Mouse (Mus musculus): ENCODE measurements around the gene Mex3a. TPM values are rescaled to one million over a fixed set of nuclear protein-coding genes. Genes with fewer than 3 reads are reported as not detected.

Mex3a gene
- polyA plus RNA-seq, 1 experiment from 2014 or later: 26.3 TPM

DNA sequence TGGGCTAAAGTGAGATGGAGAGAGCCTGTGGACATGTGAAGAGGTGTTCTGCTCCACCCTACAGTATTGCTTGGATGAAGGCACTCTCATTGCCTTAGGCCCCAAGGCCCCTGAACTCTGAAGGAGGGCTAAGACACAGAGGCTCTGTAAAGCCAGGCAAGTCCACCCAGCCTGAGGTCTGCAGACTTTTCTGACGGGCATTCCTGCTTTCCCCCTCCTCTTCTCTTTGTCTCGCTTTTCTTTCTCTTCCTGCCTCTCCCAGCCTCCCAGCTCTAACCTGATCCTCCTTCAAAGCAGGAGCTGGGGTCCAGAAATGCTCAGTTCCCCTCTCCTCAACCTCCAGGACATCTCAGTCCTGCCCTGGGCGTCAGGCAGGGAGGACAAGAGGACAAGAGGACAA is 2.8 kb downstream of the Mex3a start:
- H3K4me2 ChIP-seq (replicated peaks; ENCODE audit: low read depth, low read length): peak overlapping the region; percentile 74

DNA sequence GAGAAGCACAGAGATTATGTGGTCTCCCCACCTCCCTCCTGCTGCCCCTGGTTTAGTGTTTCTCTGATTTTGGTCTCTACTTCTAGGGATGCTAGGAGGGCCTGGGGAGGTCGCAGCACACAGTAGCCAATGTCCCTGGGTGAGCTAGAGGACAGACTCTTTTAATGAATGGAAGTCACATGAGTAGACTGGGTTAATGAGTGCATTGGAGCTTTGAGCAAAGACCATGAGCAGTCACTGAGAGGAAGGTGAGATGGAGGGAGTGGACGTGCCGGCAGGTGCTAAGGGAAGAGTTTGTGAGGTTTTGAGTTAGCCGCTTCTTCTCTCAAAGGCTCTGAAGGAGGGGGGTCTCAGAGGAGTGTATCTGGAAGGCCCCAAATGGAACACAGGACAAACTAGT is 3.3 kb downstream of the Mex3a start:
- H3K27ac ChIP-seq (ENCODE audit: low read length): no peak overlapping the region
- H3K9ac ChIP-seq (replicated peaks; ENCODE audit: low read depth, low read length): no peak overlapping the region; the same call in 1 of the 2 replicates
- peaks cover 39% of the 10 kb centered on the region for H3K36me3 ChIP-seq (ENCODE audit: control insufficient read depth, insufficient read depth, low read length)
- H3K4me3 ChIP-seq (ENCODE audit: low read depth, low read length): peak overlapping the region; percentile 67; the same call in 1 of the 2 replicates
- WGBS: 46% methylated on average over 4 of the region's 4 CpGs
- peak overlapping the region; percentile 74 for H3K4me2 ChIP-seq (replicated peaks; ENCODE audit: low read depth, low read length)
- H3K27me3 ChIP-seq (ENCODE audit: control insufficient read depth, insufficient read depth, low read length): no peaks in the 10 kb centered on the region
- no peak for ATAC-seq (ENCODE audit: insufficient number of reproducible peaks, insufficient read depth, low FRiP score, low read depth)
- peaks cover 53% of the 10 kb centered on the region for H3K4me1 ChIP-seq (ENCODE audit: control insufficient read depth, insufficient read depth, low read length)
- no peaks in the 10 kb centered on the region for H3K9me3 ChIP-seq (ENCODE audit: control insufficient read depth, low read depth, low read length)

More for the DNA sequence above, 2.8 kb downstream of the Mex3a start:
- H3K9me3 ChIP-seq (ENCODE audit: control insufficient read depth, low read depth, low read length): no peaks in the 10 kb centered on the region
- H3K4me3 ChIP-seq (ENCODE audit: low read depth, low read length): peak overlapping the region; percentile 67; the same call in 1 of the 2 replicates
- H3K27ac ChIP-seq (ENCODE audit: low read length): no peak overlapping the region
- H3K9ac ChIP-seq (replicated peaks; ENCODE audit: low read depth, low read length): no peak overlapping the region; the same call in 1 of the 2 replicates
- no peak for ATAC-seq (ENCODE audit: insufficient number of reproducible peaks, insufficient read depth, low FRiP score, low read depth)
- H3K27me3 ChIP-seq (ENCODE audit: control insufficient read depth, insufficient read depth, low read length): no peaks in the 10 kb centered on the region
- WGBS: 11% methylated on average over 3 of the region's 3 CpGs
- peaks cover 34% of the 10 kb centered on the region for H3K36me3 ChIP-seq (ENCODE audit: control insufficient read depth, insufficient read depth, low read length)
- peaks cover 56% of the 10 kb centered on the region for H3K4me1 ChIP-seq (ENCODE audit: control insufficient read depth, insufficient read depth, low read length)

DNA sequence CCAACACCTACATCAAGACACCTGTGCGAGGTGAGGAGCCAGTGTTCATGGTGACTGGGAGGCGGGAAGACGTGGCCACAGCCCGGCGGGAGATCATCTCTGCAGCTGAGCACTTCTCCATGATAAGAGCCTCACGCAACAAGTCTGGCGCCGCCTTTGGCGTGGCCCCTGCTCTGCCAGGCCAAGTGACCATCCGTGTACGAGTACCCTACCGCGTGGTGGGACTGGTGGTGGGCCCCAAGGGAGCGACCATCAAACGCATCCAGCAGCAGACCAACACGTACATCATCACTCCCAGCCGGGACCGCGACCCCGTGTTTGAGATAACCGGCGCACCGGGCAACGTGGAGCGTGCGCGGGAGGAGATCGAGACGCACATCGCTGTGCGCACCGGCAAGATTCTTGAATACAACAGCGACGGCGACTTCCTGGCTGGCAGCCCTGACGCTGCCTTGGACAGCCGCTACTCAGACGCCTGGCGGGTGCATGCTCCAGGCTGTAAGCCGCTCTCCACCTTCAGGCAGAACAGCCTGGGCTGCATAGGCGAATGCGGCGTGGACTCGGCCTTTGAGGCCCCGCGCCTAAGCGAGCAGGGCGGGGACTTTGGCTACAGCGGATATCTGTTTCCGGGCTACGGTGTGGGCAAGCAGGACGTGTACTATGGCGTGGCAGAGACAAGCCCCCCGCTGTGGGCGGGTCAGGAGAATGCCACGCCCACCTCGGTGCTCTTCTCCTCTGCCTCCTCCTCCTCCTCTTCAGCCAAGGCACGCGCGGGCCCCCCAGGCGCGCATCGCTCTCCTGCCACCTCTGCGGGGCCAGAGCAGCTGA is 4.1 kb downstream of the Mex3a start:
- H3K9me3 ChIP-seq (ENCODE audit: control insufficient read depth, low read depth, low read length): no peaks in the 10 kb centered on the region
- peak overlapping the region; percentile 74 for H3K4me2 ChIP-seq (replicated peaks; ENCODE audit: low read depth, low read length)
- 5% methylated on average over 64 of the region's 64 CpGs for WGBS
- H3K4me3 ChIP-seq (ENCODE audit: low read depth, low read length): peak overlapping the region; percentile 6
- peak overlapping the region; percentile 25; the same call in 1 of the 2 replicates for H3K9ac ChIP-seq (replicated peaks; ENCODE audit: low read depth, low read length)
- H3K27ac ChIP-seq (ENCODE audit: low read length): peak overlapping the region; percentile 58
- peak; percentile 34; the same call in 1 of the 2 replicates for ATAC-seq (ENCODE audit: insufficient number of reproducible peaks, insufficient read depth, low FRiP score, low read depth)
- no peaks in the 10 kb centered on the region for H3K27me3 ChIP-seq (ENCODE audit: control insufficient read depth, insufficient read depth, low read length)
- peaks cover 54% of the 10 kb centered on the region for H3K4me1 ChIP-seq (ENCODE audit: control insufficient read depth, insufficient read depth, low read length)
- H3K36me3 ChIP-seq (ENCODE audit: control insufficient read depth, insufficient read depth, low read length): peaks cover 39% of the 10 kb centered on the region

DNA sequence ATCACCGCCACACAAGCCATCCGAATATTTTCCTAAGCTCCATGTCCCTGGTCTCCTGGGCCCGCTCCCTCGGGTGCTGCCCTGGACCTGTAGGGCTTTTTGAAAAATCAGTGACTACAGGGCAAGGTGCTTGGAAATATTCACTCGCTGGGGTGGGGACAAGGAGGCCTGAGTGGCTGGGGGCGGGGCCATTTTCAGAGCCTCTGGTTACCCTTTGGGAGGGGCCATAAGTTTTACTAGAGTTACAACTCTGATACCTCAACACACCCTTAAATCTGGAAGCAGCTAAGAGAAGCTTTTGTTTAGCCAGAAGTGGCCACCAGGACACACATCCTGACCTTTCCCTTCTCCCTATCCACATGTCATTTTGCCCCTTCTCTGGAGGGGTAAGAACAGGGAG is 5.0 kb downstream of the Mex3a start:
- 71% methylated on average over 6 of the region's 6 CpGs for WGBS
- Histone ChIP-seq H3K4me3 (ENCODE audit: low read depth, low read length) (no peak overlapping the region), H3K36me3 (ENCODE audit: control insufficient read depth, insufficient read depth, low read length) (peaks cover 39% of the 10 kb centered on the region), H3K9me3 (ENCODE audit: control insufficient read depth, low read depth, low read length) (no peaks in the 10 kb centered on the region), H3K9ac (replicated peaks; ENCODE audit: low read depth, low read length) (no peak overlapping the region), H3K27me3 (ENCODE audit: control insufficient read depth, insufficient read depth, low read length) (no peaks in the 10 kb centered on the region), H3K27ac (ENCODE audit: low read length) (no peak overlapping the region), H3K4me1 (ENCODE audit: control insufficient read depth, insufficient read depth, low read length) (peaks cover 54% of the 10 kb centered on the region), H3K4me2 (replicated peaks; ENCODE audit: low read depth, low read length) (peak overlapping the region; percentile 74; the same call in 1 of the 2 replicates)
- no peak for ATAC-seq (ENCODE audit: insufficient number of reproducible peaks, insufficient read depth, low FRiP score, low read depth)

DNA sequence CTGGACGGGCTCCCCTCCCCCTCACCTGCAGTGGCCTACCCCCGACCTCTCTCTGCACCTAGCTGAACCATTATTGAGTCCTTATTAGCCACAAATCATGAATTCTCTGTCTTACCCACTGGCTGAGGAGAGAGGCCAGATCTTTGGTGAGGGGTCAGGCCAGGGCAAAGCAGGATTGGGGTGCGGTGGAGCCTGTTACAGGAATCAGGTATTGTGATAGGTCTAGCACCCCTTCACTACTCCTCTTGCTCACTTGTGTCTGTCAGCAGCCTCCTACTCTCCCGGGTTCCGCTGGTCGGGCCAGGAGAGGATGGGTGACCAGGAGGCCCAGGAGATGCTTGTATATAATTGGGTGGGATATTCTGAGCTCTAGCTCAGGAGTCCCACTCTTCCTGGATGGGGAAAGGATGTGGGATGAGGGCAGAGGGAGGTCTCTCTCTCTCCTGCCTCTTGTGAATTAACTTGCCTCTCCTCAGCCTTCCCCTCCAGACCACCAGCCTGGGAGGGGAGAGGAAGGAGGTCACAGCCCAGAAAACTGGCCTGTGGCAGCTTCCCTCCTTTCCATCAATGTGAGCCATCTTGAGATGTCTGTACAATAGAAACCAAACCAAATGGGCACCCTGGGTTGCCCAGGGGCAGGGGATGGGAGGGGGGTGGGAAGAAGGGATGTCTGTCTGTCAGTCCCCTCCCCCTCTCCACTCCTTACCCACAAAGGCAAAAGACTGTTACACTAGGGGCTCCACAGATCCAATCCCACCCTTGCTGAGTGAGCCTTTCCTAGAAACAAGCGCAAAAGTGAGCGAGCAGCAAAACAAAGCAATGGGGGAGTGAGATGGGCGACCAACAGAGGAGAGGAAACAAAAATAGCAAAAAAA is 6.3 kb downstream of the Mex3a start:
- Histone ChIP-seq H3K36me3 (ENCODE audit: control insufficient read depth, insufficient read depth, low read length) (peaks cover 39% of the 10 kb centered on the region), H3K9me3 (ENCODE audit: control insufficient read depth, low read depth, low read length) (no peaks in the 10 kb centered on the region), H3K27ac (ENCODE audit: low read length) (no peak overlapping the region), H3K4me3 (ENCODE audit: low read depth, low read length) (no peak overlapping the region), H3K4me1 (ENCODE audit: control insufficient read depth, insufficient read depth, low read length) (peaks cover 54% of the 10 kb centered on the region), H3K4me2 (replicated peaks; ENCODE audit: low read depth, low read length) (no peak overlapping the region), H3K9ac (replicated peaks; ENCODE audit: low read depth, low read length) (0 out of 2 replicates have a peak overlapping the region, but pooled peaks have one; percentile 7), H3K27me3 (ENCODE audit: control insufficient read depth, insufficient read depth, low read length) (no peaks in the 10 kb centered on the region)
- ATAC-seq (ENCODE audit: insufficient number of reproducible peaks, insufficient read depth, low FRiP score, low read depth): no peak
- WGBS: 50% methylated on average over 9 of the region's 9 CpGs

DNA sequence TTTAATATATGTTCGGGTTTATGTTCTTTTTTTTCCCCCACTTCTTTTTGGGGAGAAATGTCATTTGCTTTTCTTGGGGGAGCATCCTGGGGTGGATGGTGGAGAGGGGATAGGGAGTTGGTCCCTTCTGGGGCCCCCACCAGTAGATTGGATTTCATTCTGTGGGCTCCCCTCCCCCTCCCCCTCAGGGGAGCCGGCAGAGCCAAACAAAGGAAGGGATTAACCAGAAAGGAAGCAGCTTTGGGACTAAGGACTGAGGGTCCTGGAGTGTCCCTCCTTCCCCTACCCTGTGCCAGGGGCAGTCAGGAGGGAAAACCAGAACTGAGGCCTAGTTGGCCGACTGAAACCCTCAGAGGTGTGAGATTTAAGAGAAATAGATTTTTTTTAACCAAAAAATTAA is 7.2 kb downstream of the Mex3a start:
- Histone ChIP-seq H3K27ac (ENCODE audit: low read length) (no peak overlapping the region), H3K27me3 (ENCODE audit: control insufficient read depth, insufficient read depth, low read length) (no peaks in the 10 kb centered on the region), H3K36me3 (ENCODE audit: control insufficient read depth, insufficient read depth, low read length) (peaks cover 39% of the 10 kb centered on the region), H3K4me3 (ENCODE audit: low read depth, low read length) (no peak overlapping the region), H3K4me1 (ENCODE audit: control insufficient read depth, insufficient read depth, low read length) (peaks cover 51% of the 10 kb centered on the region), H3K9me3 (ENCODE audit: control insufficient read depth, low read depth, low read length) (no peaks in the 10 kb centered on the region), H3K4me2 (replicated peaks; ENCODE audit: low read depth, low read length) (no peak overlapping the region), H3K9ac (replicated peaks; ENCODE audit: low read depth, low read length) (no peak overlapping the region; the same call in 1 of the 2 replicates)
- ATAC-seq (ENCODE audit: insufficient number of reproducible peaks, insufficient read depth, low FRiP score, low read depth): no peak
- WGBS: 29% methylated on average over 3 of the region's 3 CpGs

DNA sequence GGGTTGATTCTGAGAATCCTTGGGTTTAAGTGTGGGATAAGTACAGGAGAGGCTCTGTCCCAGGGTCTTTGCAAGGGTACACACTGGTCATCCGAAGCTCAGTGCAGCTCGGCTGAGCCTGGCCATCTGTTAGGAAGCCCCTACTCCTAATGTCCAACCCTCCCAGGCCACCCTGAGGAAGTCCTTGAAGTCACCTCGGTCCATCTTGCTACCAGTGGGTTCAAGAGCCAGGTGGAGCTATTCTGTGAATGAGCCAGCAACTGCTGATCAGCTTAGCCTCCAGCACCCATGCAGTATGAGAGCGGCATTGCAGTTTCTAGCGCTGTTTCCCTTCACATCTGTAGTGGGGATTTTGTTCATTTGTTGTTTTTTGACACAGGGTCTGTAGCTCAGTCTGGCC is 7.9 kb downstream of the Mex3a start:
- Histone ChIP-seq H3K4me2 (replicated peaks; ENCODE audit: low read depth, low read length) (no peak overlapping the region), H3K27me3 (ENCODE audit: control insufficient read depth, insufficient read depth, low read length) (no peaks in the 10 kb centered on the region), H3K9ac (replicated peaks; ENCODE audit: low read depth, low read length) (no peak overlapping the region), H3K9me3 (ENCODE audit: control insufficient read depth, low read depth, low read length) (no peaks in the 10 kb centered on the region), H3K36me3 (ENCODE audit: control insufficient read depth, insufficient read depth, low read length) (peaks cover 39% of the 10 kb centered on the region), H3K4me3 (ENCODE audit: low read depth, low read length) (no peak overlapping the region), H3K27ac (ENCODE audit: low read length) (no peak overlapping the region), H3K4me1 (ENCODE audit: control insufficient read depth, insufficient read depth, low read length) (peaks cover 44% of the 10 kb centered on the region)
- ATAC-seq (ENCODE audit: insufficient number of reproducible peaks, insufficient read depth, low FRiP score, low read depth): no peak
- 69% methylated on average over 5 of the region's 5 CpGs for WGBS

DNA sequence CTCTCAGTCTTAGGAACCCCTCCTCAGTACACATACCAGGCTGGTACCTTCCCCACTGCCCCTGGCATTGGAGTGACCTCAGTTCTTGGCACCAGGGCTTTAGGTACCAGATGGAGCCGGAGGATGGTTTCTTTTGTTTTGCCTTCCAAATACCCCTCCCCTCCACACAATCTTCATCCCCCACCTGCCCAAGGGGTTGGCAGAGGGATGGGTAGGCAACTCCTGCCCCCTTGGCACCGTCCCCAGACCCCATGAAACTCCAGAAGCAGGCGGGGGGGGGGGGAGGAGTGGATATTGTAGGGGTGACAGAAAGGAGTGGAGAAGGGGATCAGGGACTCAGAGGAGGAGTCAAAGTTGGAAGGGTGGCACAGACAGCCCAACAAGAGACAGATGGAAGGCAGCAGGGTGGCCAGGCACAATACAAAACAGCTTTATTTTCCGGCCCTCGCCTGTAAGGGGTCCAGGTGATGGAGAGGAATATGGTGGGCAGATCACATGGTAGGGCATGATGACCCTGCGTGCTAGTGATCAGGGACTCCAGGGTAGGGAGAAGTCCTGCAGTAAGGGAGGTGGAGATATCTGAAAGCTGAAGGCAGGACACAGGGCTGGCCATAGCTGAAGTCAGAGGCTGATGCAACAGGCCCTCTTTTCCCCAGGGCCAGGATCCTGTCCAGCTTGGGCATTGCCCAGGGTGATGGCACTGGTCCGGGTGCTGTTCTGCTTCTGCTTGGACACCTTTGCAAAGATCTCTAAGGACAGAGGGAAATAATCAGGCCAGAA is 9.6 kb downstream of the Mex3a start:
- no peak overlapping the region for H3K9ac ChIP-seq (replicated peaks; ENCODE audit: low read depth, low read length)
- no peak overlapping the region for H3K27ac ChIP-seq (ENCODE audit: low read length)
- no peaks in the 10 kb centered on the region for H3K9me3 ChIP-seq (ENCODE audit: control insufficient read depth, low read depth, low read length)
- 63% methylated on average over 7 of the region's 7 CpGs for WGBS
- ATAC-seq (ENCODE audit: insufficient number of reproducible peaks, insufficient read depth, low FRiP score, low read depth): no peak
- peaks cover 28% of the 10 kb centered on the region for H3K36me3 ChIP-seq (ENCODE audit: control insufficient read depth, insufficient read depth, low read length)
- no peaks in the 10 kb centered on the region for H3K27me3 ChIP-seq (ENCODE audit: control insufficient read depth, insufficient read depth, low read length)
- no peak overlapping the region for H3K4me2 ChIP-seq (replicated peaks; ENCODE audit: low read depth, low read length)
- H3K4me3 ChIP-seq (ENCODE audit: low read depth, low read length): no peak overlapping the region
- H3K4me1 ChIP-seq (ENCODE audit: control insufficient read depth, insufficient read depth, low read length): peaks cover 29% of the 10 kb centered on the region

Data from stomach, embryonic 14.5 days (tissue).